Mouse (Mus musculus): Measurements from ENCODE around the gene Mrpl38.
A peak's percentile ranks its signal among the peaks of the same experiment; 100 is the strongest.
"Not testable (repeated sequence)": the region's sequence is repeated elsewhere in the genome, so short reads cannot be mapped to it uniquely, and the experiment has no call there.

The Mrpl38 gene

DNA sequence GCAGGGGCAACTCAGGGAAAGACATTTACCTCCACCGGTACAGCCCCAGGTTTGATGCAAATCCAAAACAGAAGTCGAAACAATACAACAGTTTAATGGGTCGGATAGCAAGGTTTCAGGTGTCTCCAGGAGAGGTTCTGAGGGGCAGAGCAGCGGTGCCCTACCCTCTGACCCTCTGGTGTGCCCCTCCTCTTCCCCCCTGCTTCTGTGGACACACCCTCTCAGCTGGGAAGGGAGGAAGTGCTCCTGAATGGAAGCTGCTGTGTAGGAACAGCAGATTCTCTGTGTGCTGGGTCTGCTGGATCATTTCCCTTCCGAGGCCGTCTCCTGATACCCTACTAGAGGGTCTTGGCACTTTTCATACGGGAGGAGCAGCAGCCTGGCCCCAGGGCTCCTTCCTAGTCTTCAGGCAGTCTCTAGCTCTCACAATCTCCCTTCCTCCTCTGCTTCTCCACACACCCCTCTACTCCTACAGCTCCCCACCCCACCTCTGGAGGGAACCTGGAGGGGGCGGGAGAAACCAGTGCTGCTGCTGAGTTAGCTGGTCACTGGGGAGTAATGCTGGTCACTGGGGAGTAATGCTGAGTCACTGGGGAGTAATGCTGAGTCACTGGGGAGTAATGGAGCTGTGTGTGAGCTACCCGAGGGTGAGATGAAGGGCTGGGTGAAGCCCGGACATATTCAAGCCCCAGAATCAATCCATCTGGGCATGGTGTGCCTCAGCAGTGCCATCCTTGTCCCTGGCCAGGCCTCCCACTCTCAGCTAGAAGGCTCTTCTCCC is 3.7 kb upstream of the Mrpl38 start:
- no peak for DNase-seq

DNA sequence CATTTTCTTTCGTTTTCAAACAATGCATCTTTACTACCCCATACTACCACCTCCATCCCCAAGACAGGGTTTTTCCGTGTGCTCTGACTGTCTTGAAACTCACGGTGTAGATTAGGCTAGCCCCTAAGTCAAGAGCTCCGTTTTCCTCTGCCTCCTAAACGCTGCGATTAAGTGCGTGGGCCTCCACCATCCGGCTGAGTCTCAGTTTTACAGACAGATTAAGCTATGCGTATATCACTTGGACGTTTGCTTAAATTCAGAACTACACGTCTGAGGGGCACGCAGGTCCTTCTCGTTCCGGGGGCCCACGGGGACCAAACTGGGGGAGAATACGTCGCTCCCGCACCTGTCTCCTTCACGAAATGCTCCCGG is 586 bp downstream of the Mrpl38 start:
- no peak for DNase-seq

DNA sequence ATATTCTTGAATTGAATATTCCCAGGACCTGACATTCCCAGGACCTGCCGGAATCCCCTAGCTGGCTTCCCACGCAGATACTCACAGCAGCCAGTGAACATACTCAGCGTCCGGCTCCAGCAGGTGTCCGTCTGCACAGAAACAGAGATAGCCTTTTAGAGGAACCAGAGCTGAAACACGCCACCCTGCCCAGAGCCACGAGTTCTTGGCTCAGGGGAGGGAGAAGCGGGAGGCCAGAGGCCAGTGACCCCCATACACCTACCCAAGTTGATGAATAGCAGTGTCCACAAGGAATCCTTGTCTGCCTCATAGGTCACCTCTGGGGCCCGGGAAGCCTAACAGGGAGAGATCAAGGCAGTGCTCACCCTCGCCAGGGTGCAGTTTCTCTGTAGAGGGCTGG is 4.5 kb downstream of the Mrpl38 start:
- DNase-seq, result no peak

DNA sequence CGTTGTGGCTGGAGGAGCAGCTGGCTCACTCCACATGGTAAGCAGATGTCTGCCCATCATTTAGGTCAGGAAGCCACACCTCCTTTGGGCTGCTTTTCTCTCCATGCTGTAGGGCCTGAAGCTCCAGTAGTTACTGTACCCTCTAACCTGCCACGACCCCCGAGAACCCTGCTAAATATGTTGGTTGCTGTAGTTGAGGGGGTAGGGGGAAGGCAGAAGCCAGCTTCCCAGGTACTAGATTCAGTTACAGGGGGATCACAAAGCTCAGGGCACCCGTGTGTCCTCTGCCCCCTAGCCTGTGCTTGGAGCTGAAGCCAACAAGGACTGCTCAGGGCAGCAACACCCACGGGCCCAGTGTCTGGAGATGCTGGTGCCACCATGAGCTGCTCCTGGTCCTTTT is 5.2 kb downstream of the Mrpl38 start:
- DNase-seq, result no peak

DNA sequence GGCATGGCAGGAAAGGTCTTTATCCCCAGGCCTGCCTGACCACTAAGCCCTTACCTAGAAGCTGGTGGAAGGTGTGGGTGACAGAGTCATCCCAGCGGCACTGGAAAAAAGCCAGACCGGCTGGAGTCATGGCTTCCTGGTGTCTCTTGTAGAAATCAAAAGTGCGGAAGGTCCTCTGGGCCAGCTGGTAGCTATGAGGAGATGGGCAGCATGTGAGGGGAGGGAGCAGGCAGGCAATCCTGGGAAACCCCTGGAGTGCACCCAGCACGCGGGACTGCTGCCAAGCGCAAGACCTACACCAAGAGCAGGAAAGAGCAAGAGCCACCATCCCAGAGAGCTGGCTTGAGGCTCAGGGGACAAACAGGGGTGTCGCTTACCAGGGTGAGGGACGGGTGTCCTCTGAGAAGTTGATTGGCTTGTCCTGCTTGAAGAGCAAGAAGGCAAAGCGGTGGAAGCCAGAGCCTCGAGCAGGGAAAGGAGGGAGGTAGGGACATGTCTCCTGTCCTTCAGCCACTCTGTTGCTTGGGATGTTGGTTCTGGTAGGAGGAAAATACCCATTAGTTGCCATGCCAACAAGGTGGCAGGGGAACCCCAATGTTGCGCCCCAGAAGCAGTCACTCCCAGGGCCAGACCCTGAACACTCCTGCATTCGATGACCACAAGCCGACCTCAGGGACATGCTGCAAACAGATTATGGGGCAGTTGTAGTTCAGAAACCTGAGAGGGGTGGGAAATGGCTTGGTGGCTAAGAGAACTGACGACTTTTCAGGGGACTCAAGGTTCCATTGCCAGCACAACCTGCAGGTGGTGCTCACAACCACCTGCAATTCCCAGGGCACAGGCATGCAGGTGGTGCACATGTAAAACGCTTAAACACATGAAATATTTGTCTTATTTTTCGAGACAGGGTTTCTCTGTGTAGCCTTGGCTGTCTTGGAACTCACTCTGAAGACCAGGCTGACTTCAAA is 6.0 kb downstream of the Mrpl38 start:
- DNase-seq, result peak in 1 of 2 experiments; percentile 56

DNA sequence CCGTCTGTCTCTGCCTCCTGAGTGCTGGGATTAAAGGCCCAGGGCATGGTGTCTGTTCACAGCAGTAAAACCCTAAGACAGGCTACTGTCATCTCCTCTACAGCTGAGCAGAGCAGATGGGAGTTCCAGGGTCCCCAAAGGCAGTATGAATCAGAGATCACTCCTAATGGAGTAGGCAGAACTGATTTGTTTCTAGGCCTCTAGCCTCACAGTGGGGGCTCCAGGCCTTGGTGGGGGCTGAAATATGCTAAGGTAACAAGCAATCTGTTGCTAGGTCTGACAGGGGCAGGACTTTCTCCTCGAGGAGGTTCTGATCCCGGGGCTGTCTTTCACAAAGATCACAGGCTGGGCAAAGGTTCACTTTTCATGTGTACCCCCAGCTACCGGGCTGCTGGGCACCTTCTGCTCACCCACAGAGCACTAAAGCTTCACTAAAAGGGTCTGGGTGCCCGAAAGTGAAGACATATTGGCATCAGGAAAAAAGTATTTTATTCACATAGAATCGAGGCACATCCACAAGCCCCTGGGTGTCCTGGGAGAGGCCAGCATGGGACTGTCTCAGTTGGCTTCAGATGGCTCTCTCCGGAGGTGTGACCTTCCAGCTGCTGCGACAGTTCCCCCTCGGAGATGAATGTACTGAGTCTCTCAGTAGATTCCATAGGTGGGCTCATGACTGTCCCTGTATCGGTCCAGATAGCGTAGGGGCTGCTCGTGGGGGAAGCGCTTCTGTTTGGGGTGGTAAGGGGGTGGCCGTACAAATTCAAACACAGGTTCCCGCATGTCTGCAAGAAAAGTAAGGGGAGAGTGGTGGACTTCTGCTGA is 7.1 kb downstream of the Mrpl38 start:
- peak in 1 of 2 experiments; percentile 23 for DNase-seq

DNA sequence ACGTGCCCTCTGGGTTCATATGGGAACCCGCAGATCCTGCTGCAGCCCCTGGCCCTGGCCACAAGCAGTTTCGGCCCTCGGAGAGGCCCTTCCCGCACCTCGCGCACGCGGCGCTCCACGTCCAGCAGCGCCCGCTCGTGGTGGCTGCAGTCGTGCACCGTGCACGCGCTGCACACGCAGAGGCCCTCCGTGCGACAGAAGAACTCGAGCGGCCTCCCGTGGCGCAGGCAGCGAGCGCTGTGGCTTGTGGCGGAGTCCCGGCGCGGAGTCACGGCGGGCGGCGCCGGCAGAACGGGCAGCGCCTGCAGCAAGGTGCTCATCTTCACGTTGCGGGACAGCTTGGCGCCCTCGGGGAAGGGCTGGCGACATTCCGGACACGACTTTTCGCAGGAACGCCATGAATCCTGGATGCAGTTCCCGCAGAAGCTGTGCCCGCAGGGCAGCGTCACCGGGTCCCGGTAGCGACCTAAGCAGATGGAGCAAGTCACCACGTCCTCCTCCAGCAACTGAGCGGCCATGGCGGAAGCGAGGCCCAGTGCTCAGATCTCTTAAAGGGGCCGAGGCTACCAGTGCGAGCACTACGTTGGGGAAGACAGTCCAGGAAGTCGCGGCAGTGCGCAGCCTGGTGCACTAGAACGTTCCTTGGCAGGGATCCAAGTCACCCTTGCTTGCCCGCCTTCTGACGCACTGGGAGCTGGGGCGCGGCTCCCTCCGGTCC is 8.0 kb downstream of the Mrpl38 start, which contains the start of gene Trim65:
Gene Trim65 (minus strand): TSS at position 641 of the 718 bp plus-strand sequence.
- DNase-seq, result peak; percentile 93 to 94

DNA sequence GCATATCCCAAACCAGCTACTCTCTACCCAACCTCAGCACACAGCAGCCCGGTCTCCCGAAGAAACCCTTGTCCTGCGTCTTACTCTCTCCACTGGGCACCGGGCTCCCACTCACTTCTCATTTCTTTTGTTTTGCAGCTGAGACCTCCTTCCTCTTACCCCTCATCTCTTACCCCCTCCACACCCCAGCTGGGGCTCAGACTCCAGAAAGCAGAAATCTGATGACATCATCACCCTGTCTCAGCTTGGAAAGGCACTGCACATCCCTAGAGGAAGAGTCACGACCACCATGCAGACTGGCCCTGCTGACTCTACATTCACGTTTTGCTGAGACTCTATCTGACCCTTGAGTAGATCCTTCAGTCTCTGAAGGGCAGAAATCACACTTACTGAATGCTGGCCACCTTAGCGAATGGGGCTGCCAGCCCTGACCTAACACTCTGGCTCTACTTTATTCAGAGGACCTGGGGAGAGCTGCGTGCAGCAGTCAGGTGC is 8.6 kb downstream of the Mrpl38 start:
- DNase-seq, result peak in 1 of 2 experiments; percentile 25

DNA sequence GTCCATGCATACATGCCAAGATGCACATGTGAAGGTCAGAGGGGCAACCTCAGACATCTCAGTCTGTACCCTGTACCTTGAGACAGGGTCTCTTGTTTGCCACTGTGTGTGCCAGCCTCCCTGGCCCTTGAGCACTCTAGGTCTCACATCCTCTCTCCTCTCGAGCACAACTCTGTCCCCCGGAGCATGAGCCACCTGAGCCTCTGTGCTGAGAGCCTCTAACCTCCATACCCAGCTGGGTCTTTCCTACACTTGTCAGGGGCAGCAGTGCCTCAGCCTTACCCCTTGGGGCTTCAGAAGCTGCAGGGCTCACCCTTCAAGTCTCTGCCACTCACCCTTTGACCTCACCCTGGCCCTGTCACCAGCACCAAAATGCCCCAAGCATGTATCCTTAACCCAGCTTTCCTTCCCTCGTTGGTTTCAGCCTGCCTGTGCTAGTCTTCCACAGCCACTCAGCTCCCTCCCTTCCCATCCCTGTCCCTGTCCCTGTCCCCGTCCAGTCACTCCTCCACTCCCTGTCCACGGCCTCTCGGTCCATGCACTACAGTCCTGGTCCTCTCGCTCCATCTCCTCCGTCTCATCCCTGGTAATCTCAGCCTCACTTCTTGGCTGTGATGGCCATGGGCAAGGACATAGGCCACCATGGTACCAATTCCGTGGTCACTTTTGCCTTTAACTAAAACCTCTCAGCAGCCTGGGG is 9.4 kb downstream of the Mrpl38 start:
- DNase-seq, result no peak

DNA sequence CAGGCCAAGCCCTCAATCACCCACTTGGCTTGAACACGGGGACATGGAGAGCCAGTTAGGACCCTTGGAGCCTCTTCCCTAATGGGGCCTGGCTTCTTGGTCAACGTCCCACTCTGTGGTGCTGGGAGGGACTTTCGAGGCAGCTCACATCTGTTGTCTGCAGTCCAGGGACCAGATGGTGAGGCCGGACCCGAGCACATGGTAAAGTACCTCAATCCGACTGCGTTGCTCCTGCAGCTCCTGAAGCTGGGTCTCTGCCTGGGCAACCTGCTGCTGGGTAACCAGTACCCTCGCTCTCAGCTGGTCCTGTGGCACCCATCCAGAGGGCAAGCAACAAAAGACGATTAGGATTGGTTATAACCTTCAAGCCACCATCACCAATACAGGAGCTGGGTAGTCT is 10.7 kb downstream of the Mrpl38 start:
- DNase-seq, result peak in 1 of 2 experiments; percentile 65

DNA sequence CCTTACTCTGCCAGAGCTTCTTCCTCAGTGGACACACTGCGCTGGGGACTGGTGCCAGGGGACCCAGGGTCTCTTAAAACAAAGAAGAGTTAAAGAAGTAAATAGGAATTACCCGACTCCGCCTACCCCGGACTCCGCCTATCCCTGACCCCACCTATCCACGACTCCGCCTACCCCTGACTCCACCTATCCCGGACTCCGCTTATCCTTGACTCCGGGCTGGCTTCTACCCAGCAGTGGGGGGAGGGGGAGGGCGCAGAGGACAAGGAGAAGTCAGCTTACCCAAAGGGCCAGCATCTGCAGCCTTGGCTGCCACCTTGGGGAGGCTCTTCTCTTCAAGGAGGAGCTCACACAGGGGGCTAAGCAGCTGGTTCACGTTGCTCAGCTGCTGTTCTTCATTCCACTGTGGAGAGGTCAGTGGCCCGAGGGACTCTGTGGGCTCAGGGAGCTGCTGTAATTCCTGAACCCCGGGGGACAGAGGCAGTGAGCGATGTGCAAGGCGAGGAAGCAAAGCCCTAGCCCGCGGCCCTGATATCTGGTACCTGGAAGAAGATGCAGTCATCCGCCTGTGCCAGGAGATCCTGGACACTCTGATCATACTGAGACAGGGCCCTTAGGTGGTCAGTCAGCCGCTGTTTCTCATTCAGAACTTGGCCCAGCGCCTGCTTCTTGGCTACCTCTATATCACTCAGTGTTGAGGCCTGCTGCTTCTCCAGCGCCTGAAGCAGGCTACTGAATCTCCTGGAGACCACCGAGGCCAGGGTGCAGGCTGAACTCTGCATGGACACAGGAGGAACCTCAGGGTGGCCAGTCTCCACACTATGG is 11.3 kb downstream of the Mrpl38 start, which contains the start of gene Trim47:
Gene Trim47 (minus strand): TSS at position 55 of the 825 bp plus-strand sequence.
- peak; percentile 87 to 95 for DNase-seq

DNA sequence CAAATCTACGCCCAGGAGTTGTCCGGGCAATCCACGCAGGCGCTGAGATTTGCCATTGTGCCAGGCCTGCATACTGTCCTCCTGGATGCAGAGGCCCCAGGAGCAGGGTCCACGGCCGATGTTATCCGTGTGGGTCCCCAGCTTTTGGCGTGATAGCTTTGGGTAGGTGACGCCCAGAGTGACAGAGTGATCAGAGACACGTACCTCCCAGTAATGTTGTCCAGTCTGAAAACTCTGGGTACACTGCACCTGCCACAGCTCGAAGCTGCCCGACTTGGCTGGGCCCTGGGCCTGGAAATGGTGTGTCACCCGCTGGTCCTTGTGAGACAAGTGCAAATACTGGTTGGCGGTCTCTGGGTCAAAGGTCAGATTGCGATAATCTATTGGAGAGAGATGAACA is 12.4 kb downstream of the Mrpl38 start:
- DNase-seq, result no peak

DNA sequence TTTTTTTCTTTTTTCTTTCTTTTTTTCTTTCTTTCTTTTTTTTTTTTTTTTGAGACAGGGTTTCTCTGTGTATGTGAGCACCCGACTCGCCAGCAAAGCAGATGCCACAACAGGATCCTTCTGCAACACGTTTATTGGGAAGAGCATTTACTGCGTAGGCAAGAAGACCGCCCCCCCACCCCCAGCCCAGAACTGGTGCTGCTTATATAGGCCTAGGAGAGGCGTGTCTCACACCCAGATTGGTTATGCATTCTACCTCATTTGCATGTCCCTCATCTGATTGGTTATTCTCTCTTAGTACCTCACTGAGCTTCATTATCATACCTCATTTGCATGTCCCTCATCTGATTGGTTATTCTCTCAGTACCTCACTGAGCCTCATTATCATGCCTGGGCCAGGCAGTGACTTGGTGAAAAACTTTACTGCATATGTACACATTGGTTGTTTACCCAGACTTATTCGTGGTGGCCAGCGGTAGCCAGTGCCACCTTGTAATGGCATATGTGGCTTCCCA is 16.9 kb downstream of the Mrpl38 start:
- DNase-seq, result not testable (repeated sequence)

DNA sequence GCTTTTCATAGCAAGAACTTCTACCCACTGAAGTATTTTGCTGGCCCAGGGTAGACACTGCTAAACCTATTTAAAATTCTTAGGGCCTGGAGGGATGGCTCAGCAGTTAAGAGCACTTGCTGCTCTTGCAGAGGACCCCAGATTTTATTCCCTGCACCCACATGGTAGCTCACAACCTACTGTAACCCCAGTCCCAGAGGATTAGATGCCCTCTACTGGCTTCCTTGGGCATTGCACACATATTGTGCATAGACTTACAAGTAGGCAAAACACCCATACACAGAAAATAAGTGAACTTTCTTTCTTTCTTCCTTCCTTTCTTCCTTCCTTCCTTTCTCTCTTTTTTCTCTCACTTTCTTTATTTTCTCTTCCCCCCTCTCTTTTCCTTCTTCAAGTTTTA is 20.8 kb downstream of the Mrpl38 start:
- DNase-seq, result no peak

DNA sequence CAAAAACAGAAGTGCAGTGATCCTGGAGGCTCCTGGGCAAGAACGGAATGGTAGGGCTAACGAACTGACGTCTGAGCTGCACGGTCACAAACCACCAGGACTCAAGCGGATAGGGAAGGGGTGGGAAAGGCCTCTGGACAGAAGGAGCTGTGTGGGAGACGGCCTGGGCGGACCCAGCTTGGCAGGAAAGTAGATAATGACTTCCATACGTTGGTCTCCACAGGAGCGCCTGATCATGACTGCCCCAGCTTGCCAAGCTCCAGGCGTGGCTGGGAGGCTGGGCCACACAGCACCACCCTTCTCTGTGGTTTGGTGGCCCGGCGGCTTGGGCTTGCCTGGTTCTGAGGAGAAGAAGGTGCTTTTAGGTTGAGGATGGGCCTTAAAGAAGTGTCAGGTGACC is 21.4 kb downstream of the Mrpl38 start:
- peak in 1 of 2 experiments; percentile 25 for DNase-seq

DNA sequence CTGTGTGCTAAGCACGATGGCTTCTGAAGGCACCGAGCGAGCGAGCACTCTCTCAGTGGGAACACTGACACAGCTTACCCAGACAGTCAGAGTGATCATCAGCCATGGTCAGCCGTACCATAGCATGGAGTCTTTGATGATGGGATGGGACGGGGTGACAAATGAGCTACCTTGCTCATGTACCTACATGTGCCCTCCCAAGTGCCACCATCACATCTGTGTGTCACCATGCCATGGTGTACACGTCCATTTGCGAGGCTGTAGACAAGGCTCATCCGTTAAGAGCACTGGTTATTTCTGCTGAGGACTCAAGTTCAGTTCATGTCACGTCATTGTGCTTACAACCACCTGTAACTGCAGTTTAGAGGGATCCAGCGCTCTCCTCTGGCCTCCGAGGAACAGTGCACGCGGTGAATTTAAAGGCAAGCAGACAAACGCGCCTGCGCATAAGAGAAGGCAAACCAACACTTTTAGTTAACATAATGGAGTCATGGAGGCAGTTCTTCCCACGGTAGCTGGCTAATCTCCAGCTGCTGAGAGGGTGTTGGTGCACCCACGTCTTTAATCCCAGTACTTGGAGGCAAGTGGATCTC is 27.0 kb downstream of the Mrpl38 start:
- peak in 1 of 2 experiments; percentile 24 for DNase-seq

DNA sequence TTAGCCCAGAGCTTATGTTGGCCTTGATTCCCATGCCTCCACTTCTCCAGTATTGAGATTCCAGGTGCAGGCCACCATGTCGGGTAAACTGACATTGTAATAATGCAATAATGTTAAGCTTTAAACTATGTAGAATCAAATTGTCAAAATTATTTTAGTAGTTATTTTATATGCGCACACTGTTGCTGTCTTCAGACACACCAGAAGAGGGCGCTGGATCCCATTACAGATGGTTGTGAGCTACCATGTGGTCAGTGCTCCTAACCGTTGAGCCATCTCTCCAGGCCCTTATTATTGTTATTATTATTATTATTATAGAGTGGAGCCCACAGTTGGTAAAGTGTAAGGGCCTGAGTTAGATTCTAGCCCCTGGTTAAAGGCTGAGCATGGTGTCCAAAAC is 27.6 kb downstream of the Mrpl38 start:
- no peak for DNase-seq

DNA sequence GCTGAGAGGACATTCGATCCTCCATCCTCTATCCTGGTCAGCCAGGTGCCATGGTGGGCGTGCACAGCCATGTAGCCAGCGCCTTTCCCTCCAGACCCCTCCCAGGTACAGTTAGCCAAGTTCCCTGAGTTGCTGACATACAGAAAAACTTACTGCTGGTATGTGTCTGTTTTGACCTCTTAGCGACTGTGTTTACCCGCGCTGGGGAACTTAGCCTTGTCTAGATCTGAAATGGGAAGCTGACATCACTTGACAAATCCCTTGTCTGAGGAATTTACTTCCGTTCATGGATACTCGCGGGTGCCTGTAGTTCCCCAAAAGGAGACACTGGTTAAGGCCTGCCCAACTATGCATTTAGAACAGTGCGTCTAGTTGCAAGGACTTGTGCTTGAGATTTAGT is 28.1 kb downstream of the Mrpl38 start:
- peak; percentile 55 to 60 for DNase-seq

DNA sequence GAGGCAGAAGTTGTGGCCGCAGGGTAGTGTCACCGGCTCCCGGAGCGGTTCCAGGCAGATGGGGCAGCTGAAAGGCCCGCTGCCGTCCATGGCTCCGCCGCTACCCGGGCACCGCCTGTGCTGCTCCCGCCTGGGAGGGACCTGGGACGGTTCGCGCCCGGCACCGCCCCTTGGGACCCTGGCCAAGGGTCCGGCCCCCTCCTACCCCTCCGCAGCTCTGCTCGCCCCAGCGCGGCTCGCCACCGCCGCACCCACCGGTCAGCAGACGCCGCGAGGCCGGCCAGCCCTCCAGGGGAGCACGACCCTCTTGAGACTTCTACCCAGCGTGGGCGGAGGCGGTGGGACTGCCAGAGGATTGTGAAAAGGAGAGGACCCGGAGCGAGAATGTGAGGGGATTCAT is 28.5 kb downstream of the Mrpl38 start:
- peak; percentile 83 to 90 for DNase-seq
